Mouse (Mus musculus) E14TG2a.4 (cell line): ENCODE measurements around the gene Ntm.

Source experiments
- CTCF ChIP-seq: conservative IDR thresholded peaks from 2 replicates; pipeline ENCODE4 v1.5.1; 2014; ENCODE audit warnings: low read length
- POU5F1 ChIP-seq: IDR thresholded peaks from 2 replicates; pipeline ENCODE4 v1.6.1; 2014; ENCODE audit warnings: low read length, borderline replicate concordance

- TF ChIP-seq CTCF (no peak), POU5F1 (no peak)
Measured at GRCm38 (mm10) chr9:29536415-29536814, 426.5 kb downstream of the Ntm start.
